Mouse (Mus musculus) MEL (cell line): ENCODE measurements around the gene Eif2a. TPM values are rescaled to one million over a fixed set of nuclear protein-coding genes. Genes with fewer than 3 reads are reported as not detected.

Experiments
- DNase-seq: peaks from one replicate; pipeline ENCODE4 v3.0.0; 2011; ENCODE audit warnings: low read depth, low spot score
- H3K27ac ChIP-seq: 2 replicates; pipeline ENCODE4 v1.5.1; 2012; ENCODE audit warnings: low read depth, mild to moderate bottlenecking, control low read depth, low read length, moderate library complexity; ENCODE audit not compliant: control insufficient read depth
- H3K27me3 ChIP-seq, 2 experiments: fragments of 150-350 bp in 1 of 2; sonication (generic) in 1 of 2; 2 replicates each; pipeline ENCODE4 v1.6.1; 2012; ENCODE audit warnings: low read length in 2 of 2, mild to moderate bottlenecking in 2 of 2, improper control_type of control experiment in 1 of 2, moderate library complexity in 1 of 2; ENCODE audit not compliant: insufficient read depth in 2 of 2, control insufficient read depth in 1 of 2
- H3K36me3 ChIP-seq, 2 experiments: 2 replicates each; pipeline ENCODE4 v1.6.1; 2012 to 2014; ENCODE audit warnings: low read length in 2 of 2, improper control_type of control experiment in 1 of 2, inconsistent platforms in 1 of 2, mild to moderate bottlenecking in 1 of 2; ENCODE audit not compliant: insufficient read depth in 2 of 2, control insufficient read depth in 1 of 2
- H3K4me1 ChIP-seq, 2 experiments: fragments of 150-350 bp in 1 of 2; sonication (generic) in 1 of 2; 2 replicates each; pipeline ENCODE4 v1.6.1; 2012; ENCODE audit warnings: low read length in 2 of 2, improper control_type of control experiment in 1 of 2, mild to moderate bottlenecking in 1 of 2; ENCODE audit not compliant: insufficient read depth in 2 of 2, control insufficient read depth in 1 of 2
- H3K4me3 ChIP-seq, 2 experiments: fragments of 150-350 bp in 1 of 2; sonication (generic) in 1 of 2; 2 replicates each; pipeline ENCODE4 v1.5.1; 2012; ENCODE audit warnings: low read depth in 2 of 2, low read length in 2 of 2, mild to moderate bottlenecking in 2 of 2, moderate library complexity in 2 of 2, control low read depth in 1 of 2, improper control_type of control experiment in 1 of 2; ENCODE audit not compliant: control insufficient read depth in 1 of 2, insufficient read depth in 1 of 2
- H3K79me2 ChIP-seq: 2 replicates; pipeline ENCODE4 v1.6.1; 2012; ENCODE audit warnings: mild to moderate bottlenecking, low read length, moderate library complexity; ENCODE audit not compliant: control insufficient read depth, poor library complexity, insufficient read depth
- H3K9ac ChIP-seq: 2 replicates; pipeline ENCODE4 v1.6.1; 2012; ENCODE audit warnings: low read depth, mild to moderate bottlenecking, control low read depth, low read length, moderate library complexity; ENCODE audit not compliant: control insufficient read depth, poor library complexity, severe bottlenecking
- H3K9me3 ChIP-seq: fragments of 150-350 bp; sonication (generic); replicated peaks from 2 replicates; pipeline ENCODE4 v1.6.1; 2012; ENCODE audit warnings: mild to moderate bottlenecking, low read length, improper control_type of control experiment, moderate library complexity; ENCODE audit not compliant: insufficient read depth
- BHLHE40 ChIP-seq: IDR thresholded peaks from 2 replicates; pipeline ENCODE4 v1.6.1; 2012; ENCODE audit warnings: low read depth, mild to moderate bottlenecking, inconsistent platforms, low read length, improper control_type of control experiment, borderline replicate concordance
- CHD1 ChIP-seq: IDR thresholded peaks from 2 replicates; pipeline ENCODE4 v1.6.1; 2012; ENCODE audit warnings: low read depth, mild to moderate bottlenecking, inconsistent platforms, low read length, improper control_type of control experiment
- CHD2 ChIP-seq: IDR thresholded peaks from 2 replicates; pipeline ENCODE4 v1.6.1; 2011; ENCODE audit warnings: low read length, improper control_type of control experiment
- ELF1 ChIP-seq: IDR thresholded peaks from 2 replicates; pipeline ENCODE4 v1.6.1; 2014; ENCODE audit warnings: low read depth, mild to moderate bottlenecking, inconsistent platforms, low read length, improper control_type of control experiment, moderate library complexity
- EP300 ChIP-seq, 2 experiments: IDR thresholded peaks; 2 replicates each; pipeline ENCODE4 v1.6.1; 2011; ENCODE audit warnings: improper control_type of control experiment in 2 of 2, low read length in 2 of 2, low read depth in 1 of 2, mild to moderate bottlenecking in 1 of 2
- ETS1 ChIP-seq: IDR thresholded peaks from 2 replicates; pipeline ENCODE4 v1.6.1; 2012; ENCODE audit warnings: low read depth, mild to moderate bottlenecking, inconsistent platforms, low read length, improper control_type of control experiment, moderate library complexity
- GABPA ChIP-seq: IDR thresholded peaks from 2 replicates; pipeline ENCODE4 v1.6.1; 2012; ENCODE audit warnings: low read depth, mild to moderate bottlenecking, inconsistent platforms, low read length, improper control_type of control experiment, moderate library complexity
- HCFC1 ChIP-seq: IDR thresholded peaks from 2 replicates; pipeline ENCODE4 v1.6.1; 2012; ENCODE audit warnings: low read depth, mild to moderate bottlenecking, inconsistent platforms, low read length, improper control_type of control experiment, moderate library complexity
- JUND ChIP-seq: IDR thresholded peaks from 2 replicates; pipeline ENCODE4 v1.6.1; 2011; ENCODE audit warnings: low read depth, mild to moderate bottlenecking, improper control_type of control experiment, low read length
- KAT2A ChIP-seq: conservative IDR thresholded peaks from 2 replicates; pipeline ENCODE4 v1.6.1; 2012; ENCODE audit warnings: low read depth, low read length, improper control_type of control experiment, inconsistent platforms
- MAX ChIP-seq: IDR thresholded peaks from 2 replicates; pipeline ENCODE4 v1.6.1; 2011; ENCODE audit warnings: low read length, improper control_type of control experiment
- MAZ ChIP-seq: IDR thresholded peaks from 2 replicates; pipeline ENCODE4 v1.6.1; 2012; ENCODE audit warnings: low read depth, mild to moderate bottlenecking, inconsistent platforms, low read length, improper control_type of control experiment
- MEF2A ChIP-seq: IDR thresholded peaks from 2 replicates; pipeline ENCODE4 v1.6.1; 2014; ENCODE audit warnings: low read depth, mild to moderate bottlenecking, inconsistent platforms, low read length, improper control_type of control experiment; ENCODE audit not compliant: poor library complexity, insufficient replicate concordance, severe bottlenecking; ENCODE audit errors: extremely low read depth
- MXI1 ChIP-seq: IDR thresholded peaks from 2 replicates; pipeline ENCODE4 v1.6.1; 2011; ENCODE audit warnings: mild to moderate bottlenecking, low read depth, low read length, improper control_type of control experiment
- MYB ChIP-seq: IDR thresholded peaks from 2 replicates; pipeline ENCODE4 v1.6.1; 2011; ENCODE audit warnings: mild to moderate bottlenecking, low read depth, low read length, improper control_type of control experiment
- MYC ChIP-seq: IDR thresholded peaks from 2 replicates; pipeline ENCODE4 v1.6.1; 2011; ENCODE audit warnings: low read depth, mild to moderate bottlenecking, low read length, improper control_type of control experiment, moderate library complexity
- NELFE ChIP-seq: IDR thresholded peaks from 2 replicates; pipeline ENCODE4 v1.6.1; 2011; ENCODE audit warnings: low read depth, low read length, improper control_type of control experiment
- NRF1 ChIP-seq: IDR thresholded peaks from 2 replicates; pipeline ENCODE4 v1.6.1; 2014; ENCODE audit warnings: low read depth, mild to moderate bottlenecking, inconsistent platforms, low read length, improper control_type of control experiment, moderate library complexity; ENCODE audit not compliant: poor library complexity, insufficient read depth, severe bottlenecking
- POLR2A ChIP-seq, 2 experiments: IDR thresholded peaks; 2 replicates each; pipeline ENCODE4 v1.6.1; 2011 to 2012; ENCODE audit warnings: low read length in 2 of 2, mild to moderate bottlenecking in 2 of 2, control low read depth in 1 of 2, improper control_type of control experiment in 1 of 2, low read depth in 1 of 2, moderate library complexity in 1 of 2; ENCODE audit not compliant: control insufficient read depth in 1 of 2, insufficient read depth in 1 of 2, poor library complexity in 1 of 2
- POLR2AphosphoS2 ChIP-seq: IDR thresholded peaks from 2 replicates; pipeline ENCODE4 v1.6.1; 2011; ENCODE audit warnings: low read length, improper control_type of control experiment
- POLR2AphosphoS5 ChIP-seq: IDR thresholded peaks from 2 replicates; pipeline ENCODE4 v1.6.1; 2012; ENCODE audit warnings: low read depth, borderline replicate concordance, mild to moderate bottlenecking, inconsistent platforms, low read length, moderate library complexity, mixed read lengths
- RCOR1 ChIP-seq: IDR thresholded peaks from 2 replicates; pipeline ENCODE4 v1.6.1; 2012; ENCODE audit warnings: low read depth, mild to moderate bottlenecking, inconsistent platforms, low read length, improper control_type of control experiment
- SIN3A ChIP-seq: IDR thresholded peaks from 2 replicates; pipeline ENCODE4 v1.6.1; 2012; ENCODE audit warnings: low read length, improper control_type of control experiment, inconsistent platforms
- TBP ChIP-seq: IDR thresholded peaks from 2 replicates; pipeline ENCODE4 v1.8.0; 2011; ENCODE audit warnings: low read depth, low read length, improper control_type of control experiment
- TCF12 ChIP-seq: IDR thresholded peaks from 2 replicates; pipeline ENCODE4 v1.6.1; 2014; ENCODE audit warnings: low read depth, mild to moderate bottlenecking, inconsistent platforms, low read length, improper control_type of control experiment, moderate library complexity
- USF1 ChIP-seq: IDR thresholded peaks from 2 replicates; pipeline ENCODE4 v1.6.1; 2014; ENCODE audit warnings: low read depth, mild to moderate bottlenecking, inconsistent platforms, low read length, improper control_type of control experiment, moderate library complexity
- USF2 ChIP-seq, 2 experiments: IDR thresholded peaks; 2 replicates each; pipeline ENCODE4 v1.6.1; 2011 to 2012; ENCODE audit warnings: improper control_type of control experiment in 2 of 2, low read length in 2 of 2, borderline replicate concordance in 1 of 2, inconsistent platforms in 1 of 2, low read depth in 1 of 2, mild to moderate bottlenecking in 1 of 2; ENCODE audit not compliant: insufficient read depth in 1 of 2
- ZKSCAN1 ChIP-seq: IDR thresholded peaks from 2 replicates; pipeline ENCODE4 v1.6.1; 2012; ENCODE audit warnings: low read depth, mild to moderate bottlenecking, inconsistent platforms, low read length, improper control_type of control experiment, moderate library complexity
- ZMIZ1 ChIP-seq: IDR thresholded peaks from 2 replicates; pipeline ENCODE4 v1.6.1; 2012; ENCODE audit warnings: low read depth, mild to moderate bottlenecking, inconsistent platforms, low read length, improper control_type of control experiment, moderate library complexity
- ZNF384 ChIP-seq: IDR thresholded peaks from 2 replicates; pipeline ENCODE4 v1.6.1; 2012; ENCODE audit warnings: low read depth, mild to moderate bottlenecking, inconsistent platforms, low read length, improper control_type of control experiment
- polyA plus RNA-seq, 2 experiments: library from polyadenylated mRNA; stranded (reverse) in 1 of 2; unstranded in 1 of 2; fragments of >175 nt in 1 of 2; fragments of >200 nt in 1 of 2; gene quantifications; 2 replicates each; pipeline versions ENCODE4 v1.2.1 to v1.2.4; 2012; ENCODE audit warnings: low replicate concordance in 2 of 2, low read depth in 1 of 2; ENCODE audit not compliant: insufficient read length in 2 of 2, insufficient read depth in 1 of 2, missing spikeins in 1 of 2
- total RNA-seq: library from RNA; depleted of rRNA; stranded (reverse); fragments of 300-350 nt; gene quantifications from 2 replicates; pipeline ENCODE4 v1.2.3, GENCODE M21; 2012; rRNA removed

Gene Eif2a
- total RNA-seq = 70.2 and 79.5 TPM in 2 replicates
- polyA plus RNA-seq = 100 to 1,000 TPM in 1 of 2 experiments, 10 to 100 TPM in 1; 67.3 to 192 TPM

GRCm38 (mm10) chr3:58525652-58526407 is at the start of gene Eif2a, which contains the start of gene Serp1:
Eif2a (plus strand) TSS chr3:58525821.
Serp1 (minus strand) TSS chr3:58525892.
- Histone ChIP-seq H3K27me3 (no peaks in the 10 kb centered on the region), H3K4me3 (peak within 1 kb of the TSS; percentile 90 to 94), H3K27ac (peak within 1 kb of the TSS; percentile 79), H3K9ac (peak within 1 kb of the TSS; percentile 95), H3K36me3 (peaks cover 15 to 27% of the 10 kb centered on the region in 2 experiments), H3K79me2 (peaks cover 37% of the 10 kb centered on the region), H3K4me1 (peaks cover 3 to 10% of the 10 kb centered on the region in 2 experiments; a peak in 3 of 4 replicates), H3K9me3 (no peaks in the 10 kb centered on the region)
- peak; percentile 98 for DNase-seq
- peak; percentile 78 for TF ChIP-seq MYC
- no peak for TF ChIP-seq CHD1
- peak; percentile 35; the same call in 1 of the 2 replicates for TF ChIP-seq ZMIZ1
- TF ChIP-seq NELFE = peak; percentile 96
- peak; percentile 90 for TF ChIP-seq MXI1
- peak; percentile 79 for TF ChIP-seq USF1
- peak; percentile 86 for TF ChIP-seq KAT2A
- peak; percentile 89 for TF ChIP-seq SIN3A
- 0 out of 2 replicates have a peak, but pooled peaks have one; percentile 37 for TF ChIP-seq TCF12
- TF ChIP-seq CHD2 = peak; percentile 80
- TF ChIP-seq MEF2A = no peak
- no peak for TF ChIP-seq JUND
- peak; percentile 81 for TF ChIP-seq TBP
- TF ChIP-seq HCFC1 = peak; percentile 95
- no peak for TF ChIP-seq RCOR1
- TF ChIP-seq MAX = no peak; the same call in none of the 2 replicates
- TF ChIP-seq ZKSCAN1 = no peak
- no peak for TF ChIP-seq ETS1
- TF ChIP-seq POLR2AphosphoS2 = peak; percentile 90
- no peak for TF ChIP-seq MYB
- peak; percentile 83 for TF ChIP-seq ELF1
- no peak for TF ChIP-seq USF2 (IDR thresholded peaks at IDR 0.05; ENCODE audit: borderline replicate concordance in 1 of 2, insufficient read depth in 1 of 2, low read depth in 1 of 2, low read length in 2 of 2)
- peak; percentile 68 to 94 for TF ChIP-seq POLR2A (IDR thresholded peaks at IDR 0.05; ENCODE audit: control insufficient read depth in 1 of 2, insufficient read depth in 1 of 2, low read depth in 1 of 2, low read length in 2 of 2, poor library complexity in 1 of 2)
- no peak for TF ChIP-seq POLR2AphosphoS5
- TF ChIP-seq EP300 (IDR thresholded peaks at IDR 0.05; ENCODE audit: low read depth in 1 of 2, low read length in 2 of 2) = no peak
- no peak for TF ChIP-seq GABPA
- TF ChIP-seq ZNF384 = no peak
- TF ChIP-seq NRF1 = peak; percentile 96
- no peak; the same call in 1 of the 2 replicates for TF ChIP-seq MAZ
- TF ChIP-seq BHLHE40 = no peak
